Mouse (Mus musculus) spleen, adult 2 months (tissue): ENCODE data around the gene Plpp3. TPM values are rescaled to one million over a fixed set of nuclear protein-coding genes. Genes with fewer than 3 reads are reported as not detected.

Source experiments
- DNase-seq, 2 experiments: peaks; one replicate each; pipeline versions ENCODE4 v3.0.0 to v3.0.0-alpha.2; 2012 to 2021; ENCODE audit warnings: low spot score in 2 of 2, low read depth in 1 of 2
- H3K27ac ChIP-seq: fragments of 200-500 bp; 2 replicates; pipeline ENCODE4 v1.5.1; 2012; ENCODE audit warnings: low read length, inconsistent platforms; ENCODE audit not compliant: insufficient read depth
- H3K27me3 ChIP-seq: fragments of 200-500 bp; 2 replicates; pipeline ENCODE4 v1.6.1; 2012; ENCODE audit warnings: mild to moderate bottlenecking, moderate library complexity, low read length, inconsistent platforms; ENCODE audit not compliant: control insufficient read depth, insufficient read depth
- H3K36me3 ChIP-seq: fragments of 200-500 bp; 2 replicates; pipeline ENCODE4 v1.6.1; 2012; ENCODE audit warnings: mild to moderate bottlenecking, low read length, inconsistent platforms; ENCODE audit not compliant: control insufficient read depth, insufficient read depth
- H3K4me1 ChIP-seq: fragments of 200-500 bp; 2 replicates; pipeline ENCODE4 v1.6.1; 2011; ENCODE audit warnings: inconsistent platforms; ENCODE audit not compliant: control insufficient read depth, insufficient read depth, insufficient read length
- H3K4me3 ChIP-seq: fragments of 200-500 bp; 2 replicates; pipeline ENCODE4 v1.5.1; 2011; ENCODE audit warnings: mild to moderate bottlenecking, inconsistent platforms; ENCODE audit not compliant: insufficient read depth, insufficient read length; ENCODE audit errors: extremely low read depth
- CTCF ChIP-seq: fragments of 200-500 bp; IDR thresholded peaks from 2 replicates; pipeline ENCODE4 v1.5.1; 2011; ENCODE audit warnings: mild to moderate bottlenecking, inconsistent platforms; ENCODE audit not compliant: insufficient read depth, insufficient read length, insufficient replicate concordance; ENCODE audit errors: extremely low read depth
- POLR2A ChIP-seq: fragments of 200-500 bp; IDR thresholded peaks from 2 replicates; pipeline ENCODE4 v1.6.1; 2011; ENCODE audit warnings: low read depth, low read length, inconsistent platforms
- WGBS: fragments of 180-500 bp; shearing (Covaris S2); methylation state at CpG from one replicate; pipeline ENCODE4 v1.1.7; 2018; 5-methylcytosine and 5-hydroxymethylcytosine counted together
- polyA plus RNA-seq: library from polyadenylated mRNA; depleted of rRNA; stranded (reverse); fragments of >200 nt; gene quantifications from 2 replicates; pipeline ENCODE4 v1.2.3, GENCODE M21; 2012; rRNA removed

Plpp3 gene
- polyA plus RNA-seq, 1 experiment = 24.8 TPM

DNA sequence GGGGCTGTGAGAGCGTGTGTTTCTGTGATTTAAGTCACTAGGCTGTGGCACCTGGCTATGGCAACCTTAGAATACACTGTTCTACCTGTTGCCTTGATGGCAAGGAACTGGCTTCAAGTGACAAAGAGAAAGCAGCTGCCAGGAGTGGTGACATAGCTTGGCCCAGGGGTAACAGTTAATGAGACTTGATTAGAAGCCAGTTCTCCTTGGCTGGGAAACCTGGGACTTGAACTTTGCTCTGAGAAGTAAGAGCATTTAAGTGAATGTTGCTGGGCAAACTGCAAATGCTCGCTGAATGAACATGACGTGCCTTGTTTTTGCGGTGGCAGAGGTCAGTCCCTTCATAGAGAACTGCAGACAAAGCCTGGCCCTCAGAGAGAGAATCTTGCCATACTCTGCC, 122.7 kb downstream of the Plpp3 start:
- H3K27ac ChIP-seq = no peak overlapping the region
- H3K4me1 ChIP-seq = peaks cover 7% of the 10 kb centered on the region; the same call in 1 of the 2 replicates
- TF ChIP-seq CTCF (no peak), POLR2A (no peak)
- no peak for DNase-seq
- H3K4me3 ChIP-seq = no peak overlapping the region
- no peaks in the 10 kb centered on the region for H3K27me3 ChIP-seq
- no peaks in the 10 kb centered on the region for H3K36me3 ChIP-seq
- 85% methylated on average over 4 of the region's 4 CpGs for WGBS

DNA sequence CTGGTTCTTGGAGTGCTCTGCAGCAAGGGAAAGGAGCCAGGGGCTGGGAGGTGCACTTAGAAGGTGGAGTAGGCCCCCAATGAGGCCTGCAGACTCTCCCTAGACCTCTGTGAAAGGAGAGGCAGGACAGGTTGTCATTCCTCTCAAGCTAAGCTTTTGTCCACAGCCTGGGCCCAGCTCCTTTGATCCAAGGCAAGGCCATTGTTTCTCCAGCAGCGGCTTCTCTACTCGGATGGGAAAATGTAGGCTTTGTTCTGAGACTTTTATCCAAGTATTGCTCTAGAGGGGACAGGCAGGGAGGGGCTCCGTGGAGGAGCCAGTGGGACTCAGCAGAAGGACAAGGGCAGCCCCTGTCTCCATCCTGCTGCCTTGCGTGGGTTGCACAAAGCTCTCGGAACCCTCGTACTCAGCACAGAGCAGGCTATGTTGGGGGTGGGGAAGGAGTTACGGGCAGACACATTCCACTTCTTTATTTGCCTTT, 124.6 kb downstream of the Plpp3 start:
- Histone ChIP-seq H3K27ac (no peak overlapping the region), H3K4me3 (no peak overlapping the region), H3K27me3 (no peaks in the 10 kb centered on the region), H3K36me3 (no peaks in the 10 kb centered on the region), H3K4me1 (peaks cover 18% of the 10 kb centered on the region; the same call in 1 of the 2 replicates)
- TF ChIP-seq POLR2A (no peak), CTCF (no peak)
- DNase-seq = no peak
- WGBS = 90% methylated on average over 7 of the region's 7 CpGs

Other genes with a start within 250 kb of the Plpp3 start
- gene Fyb2, start 243.9 kb upstream of the Plpp3 start, polyA plus RNA-seq = 0.05 TPM in 2 replicates
- gene Prkaa2, start 47.5 kb upstream of the Plpp3 start, polyA plus RNA-seq = 0.12 and 0.14 TPM in 2 replicates